Comparison of ENCODE assay signal across 11 mouse cellular contexts in the genomic region with DNA sequence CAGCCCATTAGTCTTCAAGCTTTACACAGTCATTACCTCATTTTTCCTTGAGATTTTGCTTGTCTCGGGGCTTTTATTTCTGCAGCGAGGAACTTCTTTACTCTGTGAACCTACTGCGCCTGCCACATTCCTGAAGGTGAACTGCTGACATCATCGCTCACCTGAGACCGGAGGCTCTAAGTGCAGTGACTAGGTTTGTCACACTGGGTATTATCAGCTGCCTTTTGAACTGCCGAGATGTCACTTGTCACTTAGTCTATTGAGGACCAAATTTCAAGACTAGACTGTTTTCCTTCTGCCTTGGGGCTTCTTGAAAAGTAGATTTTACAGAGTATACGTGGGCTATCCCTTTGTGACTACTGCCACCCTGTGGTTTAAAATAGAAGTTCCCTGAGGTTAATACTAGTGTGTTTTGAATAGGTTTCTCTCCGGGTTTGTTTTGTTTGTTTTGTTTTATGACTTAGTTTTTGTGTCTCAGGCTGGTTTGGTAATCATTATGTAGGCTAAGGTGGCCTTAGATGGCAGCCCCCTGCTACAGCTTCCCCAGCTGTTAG. TPM values are rescaled to one million over a fixed set of nuclear protein-coding genes. Genes with fewer than 3 reads are reported as not detected.
DNase-seq lines count a peak whose midpoint lies in the region; ATAC-seq and TF ChIP-seq lines count a peak whose summit lies in the region.
"Had no signal": no experiment of that assay in that cellular context is flagged by ENCODE, and none has a peak within 500 bp of the region (broad histone marks: within the 10 kb centered on the region; RNA-seq: fewer than 3 reads in every experiment).

No protein-coding gene starts in this region.

- peaks cover 10% of the 10 kb centered on the region for H3K4me1 ChIP-seq in liver, adult 2 months (ENCODE audit: control insufficient read depth, insufficient read depth, low read length)
- H3K4me1 ChIP-seq in liver, embryonic 12.5 days = peaks cover 17% of the 10 kb centered on the region
- peaks cover 30% of the 10 kb centered on the region for H3K4me1 ChIP-seq in lung, embryonic 15.5 days
- peaks cover 21% of the 10 kb centered on the region for H3K4me1 ChIP-seq in thymus, adult 2 months (replicated peaks; ENCODE audit: control insufficient read depth, insufficient read depth, low read length)

- H3K36me3 ChIP-seq in liver, adult 2 months (ENCODE audit: control insufficient read depth, insufficient read depth, low read length) = no peaks in the 10 kb centered on the region
- peaks cover 20% of the 10 kb centered on the region for H3K36me3 ChIP-seq in liver, embryonic 12.5 days
- H3K36me3 ChIP-seq in lung, embryonic 15.5 days = no peaks in the 10 kb centered on the region
- H3K36me3 ChIP-seq in thymus, adult 2 months (ENCODE audit: control insufficient read depth, insufficient read depth, low read length) = no peaks in the 10 kb centered on the region

- H3K9ac ChIP-seq in liver, adult 2 months (ENCODE audit: low read depth, low read length) = no peak overlapping the region
- no peak overlapping the region for H3K9ac ChIP-seq in liver, embryonic 12.5 days
- H3K9ac ChIP-seq in lung, embryonic 15.5 days = no peak overlapping the region
- H3K9ac ChIP-seq: neural tube, embryonic 12.5 days had no signal

- ATAC-seq in cerebellum, adult (ENCODE audit: insufficient number of reproducible peaks, low FRiP score, low TSS enrichment) = no peak
- no peak for ATAC-seq in liver, embryonic 12.5 days
- no peak for ATAC-seq in lung, embryonic 15.5 days (ENCODE audit: borderline replicate concordance, extremely low read depth, low FRiP score, low TSS enrichment)
- ATAC-seq: Patski had no signal

- TF ChIP-seq POLR2A in liver, adult 2 months (IDR thresholded peaks at IDR 0.05; ENCODE audit: extremely low read depth, insufficient read depth, low read length) = no peak
- no peak for TF ChIP-seq POLR2A in thymus, adult 2 months (IDR thresholded peaks at IDR 0.05; ENCODE audit: control insufficient read depth, extremely low read depth, insufficient read depth, low read length, poor library complexity)

- H3K79me2 ChIP-seq in liver, adult 2 months (ENCODE audit: control insufficient read depth, insufficient read depth, low read length) = peaks cover 2% of the 10 kb centered on the region; the same call in 1 of the 2 replicates

- 37% methylated on average over 8 of the region's 8 CpGs for WGBS in liver, adult 2 months
- WGBS in liver, embryonic 12.5 days (ENCODE audit: insufficient replicate concordance) = 35% methylated on average over 8 of the region's 8 CpGs
- WGBS in lung, embryonic 15.5 days = 21% methylated on average over 8 of the region's 8 CpGs
- WGBS in thymus, adult 2 months = 44% methylated on average over 8 of the region's 8 CpGs

- H3K4me2 ChIP-seq in liver, embryonic 12.5 days = no peak overlapping the region
- peak overlapping the region; percentile 13; the same call in 1 of the 2 replicates for H3K4me2 ChIP-seq in lung, embryonic 15.5 days
- H3K4me2 ChIP-seq: neural tube, embryonic 12.5 days had no signal

- no peaks in the 10 kb centered on the region for H3K9me3 ChIP-seq in liver, embryonic 12.5 days (replicated peaks)
- no peaks in the 10 kb centered on the region for H3K9me3 ChIP-seq in lung, embryonic 15.5 days
- H3K9me3 ChIP-seq: neural tube, embryonic 12.5 days had no signal

- TF ChIP-seq CTCF in liver, adult 2 months (IDR thresholded peaks at IDR 0.05; ENCODE audit: low read depth, low read length) = no peak
- no peak for TF ChIP-seq CTCF in thymus, adult 2 months (IDR thresholded peaks at IDR 0.05; ENCODE audit: borderline replicate concordance, control insufficient read depth, extremely low read depth, insufficient read depth, low read length, poor library complexity)

- DNase-seq in cerebellum, adult 9-10 months = peak; percentile 85
- DNase-seq in liver, adult 2 months (ENCODE audit: extremely low read depth, low read depth, low spot score) = peak; percentile 44
- peak; percentile 80 for DNase-seq in embryo, embryonic 11 days
- DNase-seq in right cerebral cortex, postnatal 25 days = no peak
- no peak for DNase-seq in thymus, adult 2 months

- H3K27ac ChIP-seq in liver, adult 2 months (replicated peaks; ENCODE audit: insufficient read depth, low read depth, low read length) = no peak overlapping the region
- H3K27ac ChIP-seq in liver, embryonic 12.5 days = no peak overlapping the region
- H3K27ac ChIP-seq in lung, embryonic 15.5 days = no peak overlapping the region
- no peak overlapping the region for H3K27ac ChIP-seq in thymus, adult 2 months (ENCODE audit: control insufficient read depth, insufficient read depth, low read length)
- H3K27ac ChIP-seq: neural tube, embryonic 12.5 days had no signal

- no peaks in the 10 kb centered on the region for H3K27me3 ChIP-seq in liver, adult 2 months (ENCODE audit: control insufficient read depth, insufficient read depth, low read length)
- peaks cover 48% of the 10 kb centered on the region for H3K27me3 ChIP-seq in liver, embryonic 12.5 days (replicated peaks)
- peaks cover 7% of the 10 kb centered on the region; the same call in 1 of the 2 replicates for H3K27me3 ChIP-seq in lung, embryonic 15.5 days
- H3K27me3 ChIP-seq in thymus, adult 2 months (ENCODE audit: control insufficient read depth, insufficient read depth, low read length) = 0 out of 2 replicates have a peak, but pooled peaks cover 3% of the 10 kb centered on the region
- H3K27me3 ChIP-seq: Patski had no signal

- H3K4me3 ChIP-seq in liver, adult 2 months (ENCODE audit: insufficient read depth, low read depth, low read length) = no peak overlapping the region
- no peak overlapping the region for H3K4me3 ChIP-seq in liver, embryonic 12.5 days
- H3K4me3 ChIP-seq in lung, embryonic 15.5 days = no peak overlapping the region
- H3K4me3 ChIP-seq in thymus, adult 2 months (ENCODE audit: control insufficient read depth, insufficient read depth, low read length) = no peak overlapping the region
- H3K4me3 ChIP-seq: neural tube, embryonic 12.5 days had no signal

RNA-seq across cellular contexts. Expression of a gene that starts 5.1 kb away (rescaled TPM):
- total RNA-seq in liver, adult 2 months (2014; rRNA removed) = 20.5 and 21.4 TPM in 2 replicates
- 59.1 and 60.6 TPM in 2 replicates for polyA plus RNA-seq in liver, adult 2 months (2012; rRNA removed)
- polyA plus RNA-seq in liver, embryonic 12.5 days (2016; fragmentation: Nextera tagmentation; extraction: Ambion mirVana) = 39.1 and 44.9 TPM in 2 replicates
- polyA plus RNA-seq in lung, embryonic 15.5 days (2015; fragmentation: Nextera tagmentation; extraction: Ambion mirVana) = 80.4 and 89.8 TPM in 2 replicates
- polyA plus RNA-seq in thymus, adult 2 months (2012; rRNA removed) = 82.8 and 94.9 TPM in 2 replicates

RNA-seq across cellular contexts. Expression of a gene that starts 8.5 kb away (rescaled TPM):
- 38.6 and 42.4 TPM in 2 replicates for total RNA-seq in liver, adult 2 months (2014; rRNA removed)
- polyA plus RNA-seq in liver, adult 2 months (2012; rRNA removed) = 129 and 155 TPM in 2 replicates
- polyA plus RNA-seq in liver, embryonic 12.5 days (2016; fragmentation: Nextera tagmentation; extraction: Ambion mirVana) = 39.7 and 43.0 TPM in 2 replicates
- 131 and 136 TPM in 2 replicates for polyA plus RNA-seq in lung, embryonic 15.5 days (2015; fragmentation: Nextera tagmentation; extraction: Ambion mirVana)
- 47.4 and 73.2 TPM in 2 replicates for polyA plus RNA-seq in thymus, adult 2 months (2012; rRNA removed)

RNA-seq across cellular contexts. Expression of a gene that starts 11.4 kb away (rescaled TPM):
- total RNA-seq in liver, adult 2 months (2014; rRNA removed) = 0.74 and 0.87 TPM in 2 replicates
- polyA plus RNA-seq in liver, adult 2 months (2012; rRNA removed) = 1.8 and 2.3 TPM in 2 replicates
- polyA plus RNA-seq in liver, embryonic 12.5 days (2016; fragmentation: Nextera tagmentation; extraction: Ambion mirVana) = 1.4 and 1.7 TPM in 2 replicates
- polyA plus RNA-seq in lung, embryonic 15.5 days (2015; fragmentation: Nextera tagmentation; extraction: Ambion mirVana) = 7.8 TPM in 2 replicates
- 2.3 and 3.0 TPM in 2 replicates for polyA plus RNA-seq in thymus, adult 2 months (2012; rRNA removed)

RNA-seq across cellular contexts. Expression of a gene that starts 14.7 kb away (rescaled TPM):
- total RNA-seq in liver, adult 2 months (2014; rRNA removed) = 33.4 and 40.2 TPM in 2 replicates
- 43.2 and 44.5 TPM in 2 replicates for polyA plus RNA-seq in liver, adult 2 months (2012; rRNA removed)
- 89.7 and 92.2 TPM in 2 replicates for polyA plus RNA-seq in liver, embryonic 12.5 days (2016; fragmentation: Nextera tagmentation; extraction: Ambion mirVana)
- 133 and 136 TPM in 2 replicates for polyA plus RNA-seq in lung, embryonic 15.5 days (2015; fragmentation: Nextera tagmentation; extraction: Ambion mirVana)
- polyA plus RNA-seq in thymus, adult 2 months (2012; rRNA removed) = 60.5 and 72.8 TPM in 2 replicates

RNA-seq across cellular contexts. Expression of a gene that starts 22.7 kb away (rescaled TPM):
- not detected in 2 replicates for total RNA-seq in liver, adult 2 months (2014; rRNA removed)
- polyA plus RNA-seq in liver, adult 2 months (2012; rRNA removed) = not detected in 2 replicates
- polyA plus RNA-seq in liver, embryonic 12.5 days (2016; fragmentation: Nextera tagmentation; extraction: Ambion mirVana) = not detected in 2 replicates
- polyA plus RNA-seq in lung, embryonic 15.5 days (2015; fragmentation: Nextera tagmentation; extraction: Ambion mirVana) = not detected in 2 replicates
- polyA plus RNA-seq in thymus, adult 2 months (2012; rRNA removed) = 0.06 and 0.15 TPM in 2 replicates
- polyA plus RNA-seq: heart, embryonic 14.5 days had no signal

Comparison
In these comparisons a context has a peak if more than half of its experiments do, and no peak if none do; other contexts are left out.
1. DNase-seq: peak in cerebellum, adult 9-10 months (single experiment), liver, adult 2 months (single experiment) and embryo, embryonic 11 days (single experiment); none in right cerebral cortex, postnatal 25 days (single experiment) and thymus, adult 2 months (single experiment).